Mouse (Mus musculus): ENCODE measurements at regions not wholly inside any gene's neighbourhood (a gene's known extent, or its start where the extent isn't known, plus 50 kb on each side); places are given as distances from the start of the nearest gene placed in this dataset.

- no peak for TF ChIP-seq CTCF (IDR thresholded peaks at IDR 0.05; ENCODE audit: extremely low read depth, insufficient read depth, insufficient read length, insufficient replicate concordance)
- no peak for TF ChIP-seq POLR2A (IDR thresholded peaks at IDR 0.05; ENCODE audit: low read depth, low read length)
These were observed 202.0 kb downstream of the Nuak1 start for GRCm38 (mm10) chr10:84238279-84238963.

Data from spleen, adult 2 months (tissue).